Mouse (Mus musculus): Measurements from ENCODE around the gene Nr6a1. TPM values are rescaled to one million over a fixed set of nuclear protein-coding genes. Genes with fewer than 3 reads are reported as not detected.

Nr6a1 gene
- polyA plus RNA-seq, 1 experiment = 4.2 TPM

- WGBS = 80% methylated on average over 2 of the region's 2 CpGs
- Histone ChIP-seq H3K27ac (ENCODE audit: control insufficient read depth, insufficient read depth, low read length) (no peak overlapping the region), H3K36me3 (ENCODE audit: control insufficient read depth, insufficient read depth, low read length) (no peaks in the 10 kb centered on the region), H3K4me3 (ENCODE audit: control insufficient read depth, insufficient read depth, low read length) (no peak overlapping the region), H3K27me3 (ENCODE audit: control insufficient read depth, insufficient read depth, low read length) (peaks cover 9% of the 10 kb centered on the region; the same call in 1 of the 2 replicates), H3K4me1 (replicated peaks; ENCODE audit: control insufficient read depth, insufficient read depth, low read length) (peaks cover 9% of the 10 kb centered on the region)
- DNase-seq = no peak
- TF ChIP-seq POLR2A (IDR thresholded peaks at IDR 0.05; ENCODE audit: control insufficient read depth, extremely low read depth, insufficient read depth, low read length, poor library complexity) (no peak), CTCF (IDR thresholded peaks at IDR 0.05; ENCODE audit: borderline replicate concordance, control insufficient read depth, extremely low read depth, insufficient read depth, low read length, poor library complexity) (no peak)
Measured at GRCm38 (mm10) chr2:38923911-38924310, 3.6 kb downstream of the Nr6a1 start.

DNA sequence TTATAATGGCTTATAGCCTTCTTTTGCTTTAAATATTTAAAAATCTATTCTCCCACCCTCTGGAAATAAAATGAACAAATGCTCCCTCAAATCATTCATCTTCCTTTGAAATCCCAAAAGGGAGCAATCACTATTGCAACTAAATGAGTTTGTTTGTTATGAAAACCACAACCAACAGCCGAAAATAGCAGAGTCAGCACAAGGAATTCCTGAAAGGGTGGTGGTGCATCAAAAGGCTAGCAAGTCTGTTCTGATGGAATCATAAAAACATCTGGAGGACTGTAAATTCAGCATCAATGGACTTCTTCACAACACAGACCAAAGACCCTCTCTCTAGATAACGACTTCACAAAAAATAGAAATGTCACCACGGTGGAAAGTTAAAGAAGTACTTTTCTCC, 4.0 kb downstream of the Nr6a1 start:
- Histone ChIP-seq H3K27me3 (ENCODE audit: control insufficient read depth, insufficient read depth, low read length) (peaks cover 9% of the 10 kb centered on the region; the same call in 1 of the 2 replicates), H3K4me1 (replicated peaks; ENCODE audit: control insufficient read depth, insufficient read depth, low read length) (peaks cover 9% of the 10 kb centered on the region), H3K36me3 (ENCODE audit: control insufficient read depth, insufficient read depth, low read length) (no peaks in the 10 kb centered on the region), H3K27ac (ENCODE audit: control insufficient read depth, insufficient read depth, low read length) (no peak overlapping the region), H3K4me3 (ENCODE audit: control insufficient read depth, insufficient read depth, low read length) (no peak overlapping the region)
- TF ChIP-seq POLR2A (IDR thresholded peaks at IDR 0.05; ENCODE audit: control insufficient read depth, extremely low read depth, insufficient read depth, low read length, poor library complexity) = no peak
- no peak for TF ChIP-seq CTCF (IDR thresholded peaks at IDR 0.05; ENCODE audit: borderline replicate concordance, control insufficient read depth, extremely low read depth, insufficient read depth, low read length, poor library complexity)
- 70% methylated on average over 3 of the region's 3 CpGs for WGBS
- DNase-seq = no peak

DNA sequence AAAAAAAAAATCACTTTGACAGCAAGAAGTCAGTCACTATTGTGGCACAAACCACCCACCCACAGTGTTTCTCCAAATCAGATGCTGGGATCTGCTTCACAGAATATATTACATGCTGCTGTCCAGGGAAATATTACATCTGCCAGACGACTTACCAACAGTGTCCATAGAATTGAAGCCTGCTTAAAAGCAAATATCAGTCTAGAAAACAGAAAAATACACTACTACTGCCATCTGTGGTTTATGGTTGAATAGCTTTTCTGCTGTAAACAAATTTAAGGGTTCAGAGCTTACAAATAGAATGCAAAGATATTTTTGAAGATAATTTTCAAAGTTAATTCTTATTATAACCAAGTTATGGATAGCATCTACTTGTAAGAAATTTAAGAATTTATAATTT, 6.1 kb downstream of the Nr6a1 start:
- Histone ChIP-seq H3K36me3 (ENCODE audit: control insufficient read depth, insufficient read depth, low read length) (no peaks in the 10 kb centered on the region), H3K27ac (ENCODE audit: control insufficient read depth, insufficient read depth, low read length) (no peak overlapping the region), H3K27me3 (ENCODE audit: control insufficient read depth, insufficient read depth, low read length) (peaks cover 9% of the 10 kb centered on the region; the same call in 1 of the 2 replicates), H3K4me1 (replicated peaks; ENCODE audit: control insufficient read depth, insufficient read depth, low read length) (peaks cover 7% of the 10 kb centered on the region; the same call in 1 of the 2 replicates), H3K4me3 (ENCODE audit: control insufficient read depth, insufficient read depth, low read length) (no peak overlapping the region)
- TF ChIP-seq POLR2A (IDR thresholded peaks at IDR 0.05; ENCODE audit: control insufficient read depth, extremely low read depth, insufficient read depth, low read length, poor library complexity) (no peak), CTCF (IDR thresholded peaks at IDR 0.05; ENCODE audit: borderline replicate concordance, control insufficient read depth, extremely low read depth, insufficient read depth, low read length, poor library complexity) (no peak)
- no peak for DNase-seq
- 41% methylated on average over 1 of the region's 1 CpGs for WGBS

DNA sequence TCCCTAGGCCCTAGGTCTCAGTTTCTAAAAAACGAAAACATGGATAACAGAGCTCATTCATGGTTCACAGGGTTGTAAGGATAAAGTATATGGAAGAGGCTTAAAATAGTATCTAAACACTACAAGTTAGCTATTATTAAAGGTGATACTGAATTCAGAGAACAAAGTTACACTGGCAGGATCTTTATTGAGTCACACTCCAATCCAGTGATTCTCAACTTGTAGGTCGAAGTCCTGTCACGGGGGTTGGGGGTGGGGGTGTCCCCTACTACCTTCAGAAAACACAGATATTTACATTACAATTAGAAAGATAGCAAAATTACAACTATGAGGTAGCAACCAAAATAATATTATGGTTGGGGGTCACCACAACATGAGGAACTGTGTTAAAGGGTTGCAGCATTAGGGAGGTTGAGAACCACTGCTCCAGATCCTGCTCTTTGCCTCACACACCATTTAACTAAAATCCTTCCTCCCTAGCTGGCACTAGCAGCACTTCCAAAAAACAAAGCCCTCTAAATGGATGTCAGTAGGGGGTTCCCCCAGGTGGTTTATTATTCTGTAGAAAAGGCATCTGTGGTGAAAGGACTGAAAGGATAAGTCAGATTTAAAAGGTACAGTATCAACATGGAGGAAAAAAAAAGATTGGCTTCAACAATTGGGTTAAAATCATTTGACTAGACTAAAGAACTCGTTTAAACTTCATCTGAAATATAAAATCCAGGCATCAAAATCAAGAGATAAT, 10.4 kb downstream of the Nr6a1 start:
- H3K4me1 ChIP-seq (replicated peaks; ENCODE audit: control insufficient read depth, insufficient read depth, low read length) = no peaks in the 10 kb centered on the region
- TF ChIP-seq CTCF (IDR thresholded peaks at IDR 0.05; ENCODE audit: borderline replicate concordance, control insufficient read depth, extremely low read depth, insufficient read depth, low read length, poor library complexity) = no peak
- TF ChIP-seq POLR2A (IDR thresholded peaks at IDR 0.05; ENCODE audit: control insufficient read depth, extremely low read depth, insufficient read depth, low read length, poor library complexity) = no peak
- no peak for DNase-seq
- WGBS = 92% methylated on average over 4 of the region's 4 CpGs
- no peaks in the 10 kb centered on the region for H3K27me3 ChIP-seq (ENCODE audit: control insufficient read depth, insufficient read depth, low read length)
- H3K36me3 ChIP-seq (ENCODE audit: control insufficient read depth, insufficient read depth, low read length) = no peaks in the 10 kb centered on the region
- H3K27ac ChIP-seq (ENCODE audit: control insufficient read depth, insufficient read depth, low read length) = no peak overlapping the region
- no peak overlapping the region for H3K4me3 ChIP-seq (ENCODE audit: control insufficient read depth, insufficient read depth, low read length)

DNA sequence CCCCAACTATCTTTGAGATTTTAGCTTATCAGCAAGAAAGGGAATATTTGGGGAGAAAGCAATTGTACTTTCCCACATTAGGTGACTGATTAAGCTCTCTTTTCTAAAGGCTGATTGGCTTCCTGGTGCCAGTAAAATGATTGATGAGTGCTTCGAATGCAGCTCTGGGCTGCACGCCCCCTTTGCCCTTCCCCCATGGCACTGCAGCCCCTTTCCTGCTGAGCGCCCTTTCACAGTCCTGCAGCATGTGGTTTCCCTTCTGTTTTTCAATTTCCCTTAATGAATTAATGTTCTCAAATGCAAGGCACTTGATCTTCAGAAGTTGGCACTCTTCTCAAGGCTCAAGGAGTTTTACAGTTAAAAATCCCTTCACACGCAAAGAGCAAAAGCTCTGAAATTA, 12.5 kb downstream of the Nr6a1 start:
- TF ChIP-seq POLR2A (IDR thresholded peaks at IDR 0.05; ENCODE audit: control insufficient read depth, extremely low read depth, insufficient read depth, low read length, poor library complexity) (no peak), CTCF (IDR thresholded peaks at IDR 0.05; ENCODE audit: borderline replicate concordance, control insufficient read depth, extremely low read depth, insufficient read depth, low read length, poor library complexity) (no peak)
- no peaks in the 10 kb centered on the region for H3K36me3 ChIP-seq (ENCODE audit: control insufficient read depth, insufficient read depth, low read length)
- H3K4me1 ChIP-seq (replicated peaks; ENCODE audit: control insufficient read depth, insufficient read depth, low read length) = no peaks in the 10 kb centered on the region
- H3K27ac ChIP-seq (ENCODE audit: control insufficient read depth, insufficient read depth, low read length) = no peak overlapping the region
- no peak for DNase-seq
- no peak overlapping the region for H3K4me3 ChIP-seq (ENCODE audit: control insufficient read depth, insufficient read depth, low read length)
- WGBS = 77% methylated on average over 4 of the region's 4 CpGs
- no peaks in the 10 kb centered on the region for H3K27me3 ChIP-seq (ENCODE audit: control insufficient read depth, insufficient read depth, low read length)

- Histone ChIP-seq H3K27ac (ENCODE audit: control insufficient read depth, insufficient read depth, low read length) (no peak overlapping the region), H3K27me3 (ENCODE audit: control insufficient read depth, insufficient read depth, low read length) (no peaks in the 10 kb centered on the region), H3K4me3 (ENCODE audit: control insufficient read depth, insufficient read depth, low read length) (no peak overlapping the region), H3K4me1 (replicated peaks; ENCODE audit: control insufficient read depth, insufficient read depth, low read length) (no peaks in the 10 kb centered on the region), H3K36me3 (ENCODE audit: control insufficient read depth, insufficient read depth, low read length) (no peaks in the 10 kb centered on the region)
- TF ChIP-seq CTCF (IDR thresholded peaks at IDR 0.05; ENCODE audit: borderline replicate concordance, control insufficient read depth, extremely low read depth, insufficient read depth, low read length, poor library complexity) (no peak), POLR2A (IDR thresholded peaks at IDR 0.05; ENCODE audit: control insufficient read depth, extremely low read depth, insufficient read depth, low read length, poor library complexity) (no peak)
- DNase-seq = no peak
- WGBS = 92% methylated on average over 1 of the region's 1 CpGs
Measured at GRCm38 (mm10) chr2:38914517-38914916, 13.0 kb downstream of the Nr6a1 start.
